Mouse (Mus musculus) liver, embryonic 16.5 days (tissue): Measurements from ENCODE around the gene Gm17018. TPM values are rescaled to one million over a fixed set of nuclear protein-coding genes. Genes with fewer than 3 reads are reported as not detected.

Experiments used
- ATAC-seq: fragments of 200-750 bp; cut with Nextera tagmentation; 2 replicates; pipeline ENCODE4 v1.8.0; 2017; ENCODE audit warnings: low read depth, mild to moderate bottlenecking, moderate number of reproducible peaks, moderate library complexity
- H3K27ac ChIP-seq: fragments of 300-500 bp; sonication (generic); 2 replicates; pipeline ENCODE4 v1.5.1; 2014; ENCODE audit warnings: mild to moderate bottlenecking, low read length
- H3K27me3 ChIP-seq: fragments of 300-500 bp; sonication (generic); 2 replicates; pipeline ENCODE4 v1.6.1; 2014; ENCODE audit warnings: low read depth, low read length, mixed read lengths; ENCODE audit not compliant: control insufficient read depth, insufficient read depth
- H3K36me3 ChIP-seq: fragments of 300-500 bp; sonication (generic); 2 replicates; pipeline ENCODE4 v1.6.1; 2014; ENCODE audit warnings: mild to moderate bottlenecking; ENCODE audit not compliant: control insufficient read depth, insufficient read depth
- H3K4me1 ChIP-seq: fragments of 300-500 bp; sonication (generic); 2 replicates; pipeline ENCODE4 v1.6.1; 2014; ENCODE audit warnings: low read depth, low read length, mixed read lengths; ENCODE audit not compliant: control insufficient read depth
- H3K4me2 ChIP-seq: fragments of 300-500 bp; sonication (generic); 2 replicates; pipeline ENCODE4 v1.6.1; 2014; ENCODE audit warnings: low read depth, low read length, mixed read lengths
- H3K4me3 ChIP-seq: fragments of 300-500 bp; sonication (generic); 2 replicates; pipeline ENCODE4 v1.5.1; 2014; ENCODE audit warnings: low read depth, mild to moderate bottlenecking, low read length
- H3K9ac ChIP-seq: fragments of 300-500 bp; sonication (generic); 2 replicates; pipeline ENCODE4 v1.6.1; 2014; ENCODE audit warnings: low read depth, low read length
- H3K9me3 ChIP-seq: fragments of 300-500 bp; sonication (generic); replicated peaks from 2 replicates; pipeline ENCODE4 v1.6.1; 2016; ENCODE audit warnings: low read length; ENCODE audit not compliant: control insufficient read depth
- WGBS: fragments of 180-500 bp; shearing (Covaris S2); extraction: QIAGEN DNeasy Blood & Tissue Kit; methylation state at CpG from one replicate; pipeline ENCODE4 v1.1.7; 2014; ENCODE audit not compliant: insufficient replicate concordance; 5-methylcytosine and 5-hydroxymethylcytosine counted together
- polyA plus RNA-seq: library from polyadenylated mRNA; unstranded; fragments of >200 nt; fragmentation: Nextera tagmentation; extraction: Ambion mirVana; gene quantifications from 2 replicates; pipeline ENCODE4 v1.2.1, GENCODE M21; 2015

The Gm17018 gene
- polyA plus RNA-seq, 1 experiment from 2014 or later = 10.2 TPM

DNA sequence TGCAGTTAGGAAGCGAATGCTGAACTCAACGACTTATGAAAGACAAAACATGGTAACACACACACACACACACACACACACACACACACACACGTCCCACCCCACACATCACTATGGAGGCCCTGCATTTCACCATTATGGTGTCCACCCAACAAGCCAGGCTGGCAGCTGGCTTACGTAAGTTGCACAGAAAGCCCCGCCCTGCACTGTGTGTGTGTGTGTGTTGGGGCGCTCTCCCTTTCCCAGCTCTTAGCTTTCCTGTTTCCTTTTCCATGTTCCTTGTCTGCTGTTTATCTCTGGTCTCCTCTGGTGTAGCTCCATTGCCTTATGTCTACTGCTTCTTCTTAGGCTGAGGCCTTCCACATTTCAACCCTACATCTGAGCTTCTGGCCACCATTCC lies 57.8 kb downstream of the Gm17018 start:
- Histone ChIP-seq H3K4me1 (peaks cover 6% of the 10 kb centered on the region), H3K36me3 (no peaks in the 10 kb centered on the region), H3K27me3 (no peaks in the 10 kb centered on the region), H3K4me2 (no peak overlapping the region), H3K4me3 (no peak overlapping the region), H3K9me3 (no peaks in the 10 kb centered on the region), H3K9ac (no peak overlapping the region), H3K27ac (no peak overlapping the region)
- 69% methylated on average over 6 of the region's 6 CpGs for WGBS
- ATAC-seq = no peak

DNA sequence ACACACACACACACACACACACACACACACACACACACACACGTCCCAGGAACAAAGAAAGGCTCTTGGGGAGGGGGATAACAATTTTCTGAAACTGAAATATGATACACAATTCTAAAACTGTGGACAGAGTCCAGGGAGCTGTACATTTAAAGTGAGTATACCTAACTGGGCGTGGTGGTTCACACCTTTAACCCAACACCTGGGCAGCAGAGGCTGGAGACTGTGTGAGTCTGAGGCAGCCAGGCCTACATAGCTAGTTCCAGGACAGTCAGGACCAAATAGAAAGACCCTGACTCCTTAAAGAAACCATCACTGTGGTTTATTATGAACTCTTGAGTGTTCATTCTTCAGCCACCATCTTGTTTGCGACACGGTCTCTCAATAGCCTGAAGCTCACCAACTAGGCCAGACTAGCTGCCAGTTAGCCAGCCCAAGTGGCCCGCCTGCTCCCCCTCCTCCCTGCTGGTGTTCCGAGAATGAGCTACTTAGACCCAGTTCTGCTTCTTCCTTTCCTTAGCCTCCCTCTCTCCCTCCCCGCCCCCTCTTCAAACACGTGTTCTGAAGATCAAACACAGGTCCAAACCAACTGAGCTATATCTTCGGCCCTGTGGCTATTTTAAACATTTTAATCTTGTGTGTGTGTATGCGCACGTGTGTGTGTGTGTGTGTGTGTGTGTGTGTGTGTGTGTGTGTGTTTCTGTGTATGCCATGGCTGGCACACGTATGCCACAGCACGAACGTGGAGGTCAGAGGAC lies 59.5 kb downstream of the Gm17018 start:
- no peak for ATAC-seq
- H3K9ac ChIP-seq = no peak overlapping the region
- H3K4me3 ChIP-seq = no peak overlapping the region
- no peaks in the 10 kb centered on the region for H3K27me3 ChIP-seq
- H3K36me3 ChIP-seq = no peaks in the 10 kb centered on the region
- no peaks in the 10 kb centered on the region for H3K9me3 ChIP-seq
- 76% methylated on average over 14 of the region's 14 CpGs for WGBS
- H3K4me1 ChIP-seq = peaks cover 6% of the 10 kb centered on the region
- H3K4me2 ChIP-seq = no peak overlapping the region
- no peak overlapping the region for H3K27ac ChIP-seq

DNA sequence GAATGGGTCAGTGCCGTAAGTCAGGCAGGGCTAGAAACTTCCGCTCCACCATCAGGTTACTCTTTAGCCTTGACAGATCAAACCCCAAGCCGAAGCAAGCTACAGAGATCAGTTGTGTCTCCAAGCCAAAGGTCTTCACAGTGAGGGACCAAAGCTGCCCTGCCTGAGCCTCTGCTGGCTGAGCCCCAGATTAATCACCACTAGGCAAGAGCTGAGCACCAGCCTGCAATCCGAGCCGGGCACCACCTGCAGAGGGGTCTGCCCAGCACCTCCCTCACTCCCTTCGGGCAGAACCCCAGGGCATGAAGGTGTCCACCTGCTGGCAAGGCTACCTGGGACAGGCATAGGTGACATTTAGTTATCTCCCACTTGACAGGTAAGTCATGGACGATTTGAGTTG lies 60.6 kb downstream of the Gm17018 start:
- no peak overlapping the region for H3K9ac ChIP-seq
- no peak overlapping the region for H3K4me3 ChIP-seq
- H3K27me3 ChIP-seq = no peaks in the 10 kb centered on the region
- H3K9me3 ChIP-seq = no peaks in the 10 kb centered on the region
- no peak for ATAC-seq
- 75% methylated on average over 7 of the region's 7 CpGs for WGBS
- no peaks in the 10 kb centered on the region for H3K36me3 ChIP-seq
- no peaks in the 10 kb centered on the region for H3K4me1 ChIP-seq
- H3K27ac ChIP-seq = no peak overlapping the region
- H3K4me2 ChIP-seq = no peak overlapping the region

DNA sequence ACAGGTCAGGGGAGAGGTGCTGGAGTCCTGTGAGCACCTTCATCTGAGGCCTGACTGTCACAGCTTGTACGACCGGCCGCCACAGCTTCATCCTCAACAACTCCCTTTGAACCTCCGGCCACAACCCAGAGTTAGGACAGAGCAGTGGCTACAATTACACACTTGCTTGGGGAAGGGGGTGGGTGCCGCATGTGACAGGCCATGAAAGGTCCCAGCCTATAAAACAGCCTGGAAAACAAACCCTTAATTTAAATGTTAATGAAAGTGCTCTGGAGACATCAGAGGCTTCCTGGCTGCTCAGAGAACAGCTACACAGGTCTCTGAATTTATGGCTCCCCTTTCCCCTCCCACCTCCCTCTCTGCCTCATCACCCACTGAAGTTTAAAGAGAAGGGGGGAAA lies 61.7 kb downstream of the Gm17018 start:
- no peak for ATAC-seq
- H3K27ac ChIP-seq = no peak overlapping the region
- H3K4me2 ChIP-seq = no peak overlapping the region
- no peaks in the 10 kb centered on the region for H3K9me3 ChIP-seq
- no peak overlapping the region for H3K4me3 ChIP-seq
- H3K9ac ChIP-seq = no peak overlapping the region
- H3K36me3 ChIP-seq = no peaks in the 10 kb centered on the region
- peaks cover 4% of the 10 kb centered on the region for H3K4me1 ChIP-seq
- WGBS = 77% methylated on average over 5 of the region's 5 CpGs
- no peaks in the 10 kb centered on the region for H3K27me3 ChIP-seq

DNA sequence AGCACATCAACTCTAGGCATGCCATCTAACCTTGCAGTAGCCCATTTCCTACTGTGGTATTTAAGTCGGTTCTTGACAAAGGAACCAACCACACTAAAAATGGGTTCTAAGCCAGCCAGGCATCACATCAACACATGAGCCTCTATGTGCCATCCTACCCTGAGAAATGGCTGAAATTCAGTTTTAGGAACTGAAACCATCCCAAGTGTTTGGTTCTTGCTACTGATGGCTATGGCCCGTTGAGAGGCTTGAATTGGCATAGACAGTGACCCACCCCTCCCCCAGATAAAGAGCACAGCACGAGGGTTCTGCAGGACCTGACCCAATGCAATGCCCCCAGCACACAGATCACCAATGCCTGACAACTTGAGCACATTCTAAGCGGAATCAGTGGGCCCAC lies 63.3 kb downstream of the Gm17018 start:
- Histone ChIP-seq H3K36me3 (no peaks in the 10 kb centered on the region), H3K4me1 (peaks cover 5% of the 10 kb centered on the region), H3K9ac (no peak overlapping the region), H3K9me3 (no peaks in the 10 kb centered on the region), H3K27ac (no peak overlapping the region), H3K27me3 (no peaks in the 10 kb centered on the region), H3K4me2 (no peak overlapping the region), H3K4me3 (no peak overlapping the region)
- ATAC-seq = no peak
- 65% methylated on average over 4 of the region's 4 CpGs for WGBS

DNA sequence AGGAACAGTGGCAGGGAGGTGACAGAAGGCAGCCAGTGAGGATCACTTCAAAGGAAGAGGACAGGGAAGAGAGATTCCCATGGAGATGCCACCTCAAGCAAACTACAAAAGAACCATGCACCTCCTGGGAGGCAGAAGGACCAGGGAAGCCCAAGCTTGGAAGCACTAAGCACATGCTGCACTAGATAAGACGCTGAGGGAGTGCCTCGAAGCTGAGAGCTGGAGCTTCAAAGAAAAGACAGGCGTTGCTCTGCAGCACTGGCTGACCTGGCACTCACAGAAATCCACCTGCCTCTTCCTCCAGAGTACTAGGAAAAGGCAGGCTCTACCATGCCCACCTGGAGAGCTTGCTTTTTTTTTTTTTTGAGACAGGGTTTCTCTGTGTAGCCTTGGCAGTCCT lies 66.6 kb downstream of the Gm17018 start:
- 27% methylated on average over 3 of the region's 3 CpGs for WGBS
- no peaks in the 10 kb centered on the region; the same call in 1 of the 2 replicates for H3K36me3 ChIP-seq
- no peaks in the 10 kb centered on the region for H3K27me3 ChIP-seq
- H3K4me3 ChIP-seq = no peak overlapping the region
- no peaks in the 10 kb centered on the region for H3K9me3 ChIP-seq
- H3K27ac ChIP-seq = no peak overlapping the region
- no peak for ATAC-seq
- no peak overlapping the region for H3K4me2 ChIP-seq
- peaks cover 17% of the 10 kb centered on the region for H3K4me1 ChIP-seq
- H3K9ac ChIP-seq = no peak overlapping the region

DNA sequence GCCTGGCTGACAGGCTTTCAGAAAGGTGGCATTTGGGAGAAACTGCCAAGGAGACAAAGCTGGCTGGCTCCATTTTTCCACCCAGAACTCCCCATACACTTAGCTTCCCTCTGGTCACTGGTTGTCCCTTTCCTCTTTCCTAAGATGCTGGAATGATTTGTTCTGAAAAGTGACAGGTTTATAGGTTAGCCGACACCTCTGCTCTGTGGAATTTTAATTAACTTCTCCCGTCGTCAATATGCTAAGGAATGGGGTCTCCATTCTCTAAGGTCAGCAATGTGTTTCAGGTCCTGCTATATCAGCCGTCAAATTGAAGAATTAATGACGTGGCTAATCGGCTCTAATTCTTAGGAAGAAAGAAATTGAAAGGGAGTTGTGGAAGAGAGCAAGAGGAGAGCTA lies 68.2 kb downstream of the Gm17018 start:
- WGBS = 80% methylated on average over 6 of the region's 6 CpGs
- ATAC-seq = no peak

DNA sequence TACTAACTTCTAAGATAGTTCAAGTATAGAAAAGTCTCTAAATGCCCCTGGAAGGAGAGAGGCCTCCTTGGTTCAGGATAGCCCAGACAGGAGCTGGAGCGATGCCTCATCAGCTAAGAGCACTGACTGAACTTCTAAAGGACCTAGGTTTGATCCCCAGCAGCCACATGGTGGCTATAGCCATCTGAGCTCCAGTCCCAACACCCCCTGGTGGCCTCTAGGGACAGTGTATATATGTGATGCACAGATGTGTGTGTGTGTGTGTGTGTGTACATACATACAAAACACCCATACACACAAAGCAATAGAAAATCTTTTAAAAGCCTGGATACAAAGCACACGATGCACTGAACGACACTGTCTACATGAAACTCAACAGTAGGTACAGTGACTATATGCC lies 68.8 kb downstream of the Gm17018 start:
- Histone ChIP-seq H3K4me2 (no peak overlapping the region), H3K4me3 (no peak overlapping the region), H3K27ac (no peak overlapping the region), H3K27me3 (no peaks in the 10 kb centered on the region), H3K4me1 (peaks cover 17% of the 10 kb centered on the region), H3K36me3 (no peaks in the 10 kb centered on the region; the same call in 1 of the 2 replicates), H3K9ac (no peak overlapping the region), H3K9me3 (no peaks in the 10 kb centered on the region)
- 84% methylated on average over 3 of the region's 3 CpGs for WGBS
- ATAC-seq = no peak

More for the DNA sequence above, 68.2 kb downstream of the Gm17018 start:
- no peaks in the 10 kb centered on the region for H3K9me3 ChIP-seq
- no peak overlapping the region for H3K4me2 ChIP-seq
- peaks cover 17% of the 10 kb centered on the region for H3K4me1 ChIP-seq
- H3K9ac ChIP-seq = no peak overlapping the region
- H3K4me3 ChIP-seq = no peak overlapping the region
- H3K36me3 ChIP-seq = no peaks in the 10 kb centered on the region; the same call in 1 of the 2 replicates
- H3K27me3 ChIP-seq = no peaks in the 10 kb centered on the region
- H3K27ac ChIP-seq = no peak overlapping the region
